Mouse (Mus musculus): ENCODE measurements around the gene Galnt13. TPM values are rescaled to one million over a fixed set of nuclear protein-coding genes. Genes with fewer than 3 reads are reported as not detected.

The Galnt13 gene
- polyA plus RNA-seq, 1 experiment from 2014 or later, result 0.58 TPM

- H3K9ac ChIP-seq (ENCODE audit: low read length), result no peak overlapping the region
- no peak overlapping the region for H3K4me2 ChIP-seq (ENCODE audit: low read depth, low read length)
- H3K4me1 ChIP-seq (ENCODE audit: control insufficient read depth, insufficient read depth, low read length), result no peaks in the 10 kb centered on the region
- H3K4me3 ChIP-seq (replicated peaks; ENCODE audit: low read length), result no peak overlapping the region
- H3K27ac ChIP-seq (ENCODE audit: low read length), result no peak overlapping the region
- no peaks in the 10 kb centered on the region for H3K9me3 ChIP-seq (replicated peaks; ENCODE audit: control insufficient read depth, low read length)
- 93% methylated on average over 5 of the region's 5 CpGs for WGBS
- H3K27me3 ChIP-seq (ENCODE audit: control insufficient read depth, insufficient read depth, low read length), result no peaks in the 10 kb centered on the region
- no peak for ATAC-seq (ENCODE audit: insufficient read depth, low FRiP score)
- no peaks in the 10 kb centered on the region for H3K36me3 ChIP-seq (ENCODE audit: control insufficient read depth, insufficient read depth, low read length)
Observed at GRCm38 (mm10) chr2:55103521-55103920, 667.4 kb downstream of the Galnt13 start.

- ATAC-seq (ENCODE audit: insufficient read depth, low FRiP score), result no peak
- Histone ChIP-seq H3K9me3 (replicated peaks; ENCODE audit: control insufficient read depth, low read length) (no peaks in the 10 kb centered on the region), H3K4me2 (ENCODE audit: low read depth, low read length) (no peak overlapping the region), H3K4me3 (replicated peaks; ENCODE audit: low read length) (no peak overlapping the region), H3K36me3 (ENCODE audit: control insufficient read depth, insufficient read depth, low read length) (no peaks in the 10 kb centered on the region), H3K27ac (ENCODE audit: low read length) (no peak overlapping the region), H3K9ac (ENCODE audit: low read length) (no peak overlapping the region), H3K4me1 (ENCODE audit: control insufficient read depth, insufficient read depth, low read length) (no peaks in the 10 kb centered on the region), H3K27me3 (ENCODE audit: control insufficient read depth, insufficient read depth, low read length) (no peaks in the 10 kb centered on the region)
- 70% methylated on average over 3 of the region's 3 CpGs for WGBS
Observed at GRCm38 (mm10) chr2:55107828-55108227, 671.7 kb downstream of the Galnt13 start.

- Histone ChIP-seq H3K9ac (ENCODE audit: low read length) (no peak overlapping the region), H3K36me3 (ENCODE audit: control insufficient read depth, insufficient read depth, low read length) (no peaks in the 10 kb centered on the region), H3K9me3 (replicated peaks; ENCODE audit: control insufficient read depth, low read length) (no peaks in the 10 kb centered on the region), H3K4me1 (ENCODE audit: control insufficient read depth, insufficient read depth, low read length) (no peaks in the 10 kb centered on the region), H3K4me2 (ENCODE audit: low read depth, low read length) (no peak overlapping the region), H3K4me3 (replicated peaks; ENCODE audit: low read length) (no peak overlapping the region), H3K27me3 (ENCODE audit: control insufficient read depth, insufficient read depth, low read length) (no peaks in the 10 kb centered on the region), H3K27ac (ENCODE audit: low read length) (no peak overlapping the region)
- ATAC-seq (ENCODE audit: insufficient read depth, low FRiP score), result no peak
Observed at GRCm38 (mm10) chr2:55153089-55153488, 717.0 kb downstream of the Galnt13 start.

GRCm38 (mm10) chr2:55164781-55165180 lies 728.7 kb downstream of the Galnt13 start:
- no peaks in the 10 kb centered on the region for H3K9me3 ChIP-seq (replicated peaks; ENCODE audit: control insufficient read depth, low read length)
- ATAC-seq (ENCODE audit: insufficient read depth, low FRiP score), result no peak
- H3K27me3 ChIP-seq (ENCODE audit: control insufficient read depth, insufficient read depth, low read length), result no peaks in the 10 kb centered on the region
- H3K4me1 ChIP-seq (ENCODE audit: control insufficient read depth, insufficient read depth, low read length), result no peaks in the 10 kb centered on the region
- no peak overlapping the region for H3K27ac ChIP-seq (ENCODE audit: low read length)
- H3K9ac ChIP-seq (ENCODE audit: low read length), result no peak overlapping the region
- no peak overlapping the region for H3K4me2 ChIP-seq (ENCODE audit: low read depth, low read length)
- H3K36me3 ChIP-seq (ENCODE audit: control insufficient read depth, insufficient read depth, low read length), result no peaks in the 10 kb centered on the region
- H3K4me3 ChIP-seq (replicated peaks; ENCODE audit: low read length), result no peak overlapping the region
- 41% methylated on average over 3 of the region's 3 CpGs for WGBS
